8 mouse cellular contexts compared by ENCODE assay signal in the genomic region with DNA sequence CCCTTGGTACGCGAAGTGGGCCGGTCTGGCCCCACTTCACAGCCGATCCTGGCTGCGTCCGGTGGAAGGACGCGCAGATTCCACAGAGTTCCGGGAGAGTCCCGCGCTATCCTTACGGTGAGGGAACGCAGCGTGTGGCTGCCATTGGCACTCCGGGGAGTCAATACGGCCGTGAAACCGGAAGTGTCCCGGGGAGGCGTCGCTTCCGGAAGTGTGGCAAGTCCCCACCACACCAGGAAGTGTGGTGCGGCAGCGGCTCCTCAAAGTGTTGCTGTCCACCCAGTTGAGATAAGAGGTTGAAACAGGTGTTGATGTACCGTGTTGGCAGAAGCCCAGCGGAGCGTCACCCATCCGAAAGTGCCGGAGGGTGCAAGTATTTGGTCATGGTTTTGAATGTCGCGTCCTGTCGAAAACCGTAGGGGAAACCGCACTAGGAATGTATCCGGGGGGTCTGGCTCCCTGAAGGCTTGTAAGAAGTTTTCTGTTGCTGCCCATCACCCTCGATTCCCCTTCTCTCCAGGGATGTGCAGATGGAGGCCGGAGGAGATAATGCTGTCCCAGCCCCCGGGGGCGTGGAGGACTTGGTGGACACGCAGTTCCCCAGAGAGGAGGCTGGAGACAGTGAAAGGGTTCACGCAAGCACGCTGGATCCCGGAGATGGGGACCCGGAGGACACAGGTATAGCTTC. TPM values are rescaled to one million over a fixed set of nuclear protein-coding genes. Genes with fewer than 3 reads are reported as not detected.
DNase-seq lines count a peak whose midpoint lies in the region; ATAC-seq lines count a peak whose summit lies in the region.

No protein-coding gene starts in this region.

- peak overlapping the region; percentile 79 for H3K9ac ChIP-seq in forebrain, embryonic 15.5 days (replicated peaks)
- peak overlapping the region; percentile 76 for H3K9ac ChIP-seq in liver, embryonic 11.5 days (ENCODE audit: low read depth, low read length)
- peak overlapping the region; percentile 80 for H3K9ac ChIP-seq in neural tube, embryonic 13.5 days

- WGBS in forebrain, embryonic 15.5 days = 1% methylated on average over 44 of the region's 44 CpGs
- WGBS in liver, embryonic 11.5 days = 1% methylated on average over 44 of the region's 44 CpGs
- WGBS in neural tube, embryonic 13.5 days = under 1% methylated on average over 44 of the region's 44 CpGs

- H3K27me3 ChIP-seq in forebrain, embryonic 15.5 days = no peaks in the 10 kb centered on the region
- no peaks in the 10 kb centered on the region for H3K27me3 ChIP-seq in liver, embryonic 11.5 days (replicated peaks; ENCODE audit: control insufficient read depth, insufficient read depth, low read length)
- no peaks in the 10 kb centered on the region for H3K27me3 ChIP-seq in neural tube, embryonic 13.5 days

- H3K4me1 ChIP-seq in forebrain, embryonic 15.5 days = peaks cover 19% of the 10 kb centered on the region
- H3K4me1 ChIP-seq in liver, embryonic 11.5 days (replicated peaks; ENCODE audit: control insufficient read depth, insufficient read depth, low read length) = 0 out of 2 replicates have a peak, but pooled peaks cover 2% of the 10 kb centered on the region
- H3K4me1 ChIP-seq in neural tube, embryonic 13.5 days (replicated peaks) = peaks cover 26% of the 10 kb centered on the region

- peak overlapping the region; percentile 87 for H3K4me3 ChIP-seq in forebrain, embryonic 15.5 days
- H3K4me3 ChIP-seq in liver, embryonic 11.5 days (ENCODE audit: low read depth, low read length) = peak overlapping the region; percentile 70
- peak overlapping the region; percentile 73 for H3K4me3 ChIP-seq in neural tube, embryonic 13.5 days

- peaks cover 20% of the 10 kb centered on the region for H3K36me3 ChIP-seq in forebrain, embryonic 15.5 days
- H3K36me3 ChIP-seq in liver, embryonic 11.5 days (ENCODE audit: control insufficient read depth, insufficient read depth, low read length) = peaks cover 2% of the 10 kb centered on the region; the same call in 1 of the 2 replicates
- peaks cover 31% of the 10 kb centered on the region for H3K36me3 ChIP-seq in neural tube, embryonic 13.5 days

- peak overlapping the region; percentile 72 for H3K4me2 ChIP-seq in forebrain, embryonic 15.5 days (replicated peaks)
- peak overlapping the region; percentile 92 for H3K4me2 ChIP-seq in liver, embryonic 11.5 days
- H3K4me2 ChIP-seq in neural tube, embryonic 13.5 days = peak overlapping the region; percentile 98

- no peaks in the 10 kb centered on the region for H3K9me3 ChIP-seq in forebrain, embryonic 15.5 days
- H3K9me3 ChIP-seq in liver, embryonic 11.5 days (ENCODE audit: control insufficient read depth, low read length) = no peaks in the 10 kb centered on the region
- H3K9me3 ChIP-seq in neural tube, embryonic 13.5 days = no peaks in the 10 kb centered on the region

- peak; percentile 74 for ATAC-seq in forebrain, embryonic 15.5 days (replicated peaks)
- ATAC-seq in liver, embryonic 11.5 days (replicated peaks; ENCODE audit: low FRiP score) = peak; percentile 80
- ATAC-seq in neural tube, embryonic 13.5 days (ENCODE audit: low read depth) = peak; percentile 79

- H3K27ac ChIP-seq in forebrain, embryonic 15.5 days (replicated peaks) = peak overlapping the region; percentile 96
- peak overlapping the region; percentile 41 for H3K27ac ChIP-seq in liver, embryonic 11.5 days (ENCODE audit: low read depth, low read length)
- H3K27ac ChIP-seq in neural tube, embryonic 13.5 days (replicated peaks) = peak overlapping the region; percentile 94

- DNase-seq in embryo, embryonic 11 days = peak; percentile 93
- DNase-seq in embryo, embryonic 9.5 days (ENCODE audit: extremely low spot score) = no peak
- peak; percentile 90 to 98 for DNase-seq in spleen, postnatal 10 days (ENCODE audit: low spot score in 2 of 2)
- no peak for DNase-seq in spleen, adult 12 weeks (ENCODE audit: low spot score)
- DNase-seq in liver, embryonic 11.5 days (ENCODE audit: low spot score) = no peak
- DNase-seq in B cell, adult 2 months = no peak

RNA-seq across cellular contexts. Expression of a gene that starts 0.3 kb away (rescaled TPM):
- 12.8 and 14.4 TPM in 2 replicates for polyA plus RNA-seq in forebrain, embryonic 15.5 days (2015; fragmentation: Nextera tagmentation; extraction: Ambion mirVana)
- 9.6 and 10.1 TPM in 2 replicates for polyA plus RNA-seq in liver, embryonic 11.5 days (2014; fragmentation: Nextera tagmentation; extraction: Ambion mirVana)
- 10.9 and 11.8 TPM in 2 replicates for polyA plus RNA-seq in neural tube, embryonic 13.5 days (2015; fragmentation: Nextera tagmentation; extraction: Ambion mirVana)

RNA-seq across cellular contexts. Expression of a gene that starts 7.3 kb away (rescaled TPM):
- polyA plus RNA-seq in forebrain, embryonic 15.5 days (2015; fragmentation: Nextera tagmentation; extraction: Ambion mirVana) = 0.47 TPM in 1 of 2 replicates, not detected in the other
- polyA plus RNA-seq in liver, embryonic 11.5 days (2014; fragmentation: Nextera tagmentation; extraction: Ambion mirVana) = not detected in 2 replicates
- polyA plus RNA-seq in neural tube, embryonic 13.5 days (2015; fragmentation: Nextera tagmentation; extraction: Ambion mirVana) = not detected in 2 replicates

Comparison
In these comparisons a context has a peak if more than half of its experiments do, and no peak if none do; other contexts are left out.
1. DNase-seq: peak in embryo, embryonic 11 days (single experiment) and spleen, postnatal 10 days (2 of 2); none in embryo, embryonic 9.5 days (single experiment), spleen, adult 12 weeks (single experiment), liver, embryonic 11.5 days (single experiment) and B cell, adult 2 months (0 of 2).
2. H3K27ac ChIP-seq: peak in every context shown above with its lines; median percentile 96 in forebrain, embryonic 15.5 days; 94 in neural tube, embryonic 13.5 days; 41 in liver, embryonic 11.5 days.
3. Peak in every context shown above with its lines, with median percentiles within 50 percentile points of each other: ATAC-seq, H3K4me2 ChIP-seq, H3K4me3 ChIP-seq and H3K9ac ChIP-seq.